Mouse (Mus musculus): Measurements from ENCODE around the gene Ccdc24.
A peak's percentile ranks its signal among the peaks of the same experiment; 100 is the strongest.

Ccdc24 gene

GRCm38 (mm10) chr4:117891738-117892161 is 19.4 kb upstream of the Ccdc24 start, which contains the start of gene Dph2:
Gene Dph2 (minus strand): TSS chr4:117892032.
- peak; percentile 92 for DNase-seq (ENCODE audit: low read depth, low spot score)

DNA sequence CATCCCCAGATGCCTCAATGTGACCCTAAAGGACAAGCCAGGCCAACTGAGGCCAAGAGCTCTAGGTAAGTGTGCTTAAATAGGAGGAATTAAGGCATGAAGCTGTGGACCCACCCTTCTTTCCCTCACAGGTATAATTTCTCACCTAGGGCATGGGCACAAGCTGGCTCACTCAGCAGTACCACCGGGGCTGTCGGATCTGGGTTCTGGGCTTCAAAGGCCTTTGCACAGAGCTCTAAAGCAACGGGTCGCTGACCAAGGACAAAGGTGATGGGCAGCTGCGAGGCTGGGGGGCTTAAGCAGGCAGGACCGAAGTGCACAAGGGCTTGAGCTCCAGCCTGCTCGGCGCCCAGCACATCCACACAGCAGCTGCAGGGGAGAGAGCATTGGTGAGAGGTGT is 18.4 kb upstream of the Ccdc24 start:
- no peak for DNase-seq (ENCODE audit: low read depth, low spot score)

- no peak for DNase-seq (ENCODE audit: low read depth, low spot score)
Observed at GRCm38 (mm10) chr4:117890031-117890430, 17.7 kb upstream of the Ccdc24 start.

DNA sequence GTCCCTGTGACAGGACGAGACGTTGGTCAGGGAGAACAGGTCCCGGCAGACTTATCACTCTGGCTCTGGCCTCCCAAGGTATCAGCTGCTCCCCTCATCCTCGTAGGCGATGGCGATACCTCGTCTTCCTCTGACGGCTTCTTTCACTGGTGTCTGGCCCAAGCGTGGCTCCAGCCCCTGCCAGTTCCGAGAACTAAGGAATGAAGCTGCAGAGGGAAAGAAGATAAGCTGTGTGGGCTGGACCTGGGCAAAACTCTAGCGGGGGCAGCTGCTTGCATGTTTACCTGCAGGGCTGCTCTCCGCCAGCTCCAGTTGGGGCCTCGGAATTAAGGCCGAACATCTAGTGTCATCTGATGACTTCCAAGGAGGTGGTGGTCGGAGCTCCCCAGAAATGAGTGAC is 17.1 kb upstream of the Ccdc24 start:
- no peak for DNase-seq (ENCODE audit: low read depth, low spot score)

GRCm38 (mm10) chr4:117887920-117888319 is 15.6 kb upstream of the Ccdc24 start:
- DNase-seq (ENCODE audit: low read depth, low spot score), result no peak

GRCm38 (mm10) chr4:117887133-117887532 is 14.8 kb upstream of the Ccdc24 start, which contains the start of gene Atp6v0b:
Gene Atp6v0b (minus strand): TSS chr4:117887333.
- DNase-seq (ENCODE audit: low read depth, low spot score), result peak; percentile 97

DNA sequence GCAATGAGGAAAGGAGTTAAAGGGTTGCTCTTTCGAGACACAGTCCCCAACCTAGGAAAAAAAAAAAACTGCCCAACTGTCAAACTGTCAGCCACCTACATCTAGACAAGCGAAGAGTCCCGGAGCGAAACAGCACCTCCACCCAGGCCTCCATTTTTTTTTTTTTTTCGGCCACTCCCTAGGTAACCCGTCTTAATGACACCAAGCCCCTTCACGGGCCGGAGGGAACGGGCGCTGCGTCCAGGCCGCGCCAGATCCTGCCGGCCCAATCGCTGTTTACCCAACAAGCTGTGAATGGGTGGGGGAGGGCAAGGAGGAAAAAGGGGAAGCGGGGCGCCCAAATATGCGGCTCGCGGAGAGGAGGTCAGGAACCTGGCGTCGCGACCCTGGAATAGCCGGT is 14.3 kb upstream of the Ccdc24 start:
- peak; percentile 61 for DNase-seq (ENCODE audit: low read depth, low spot score)

DNA sequence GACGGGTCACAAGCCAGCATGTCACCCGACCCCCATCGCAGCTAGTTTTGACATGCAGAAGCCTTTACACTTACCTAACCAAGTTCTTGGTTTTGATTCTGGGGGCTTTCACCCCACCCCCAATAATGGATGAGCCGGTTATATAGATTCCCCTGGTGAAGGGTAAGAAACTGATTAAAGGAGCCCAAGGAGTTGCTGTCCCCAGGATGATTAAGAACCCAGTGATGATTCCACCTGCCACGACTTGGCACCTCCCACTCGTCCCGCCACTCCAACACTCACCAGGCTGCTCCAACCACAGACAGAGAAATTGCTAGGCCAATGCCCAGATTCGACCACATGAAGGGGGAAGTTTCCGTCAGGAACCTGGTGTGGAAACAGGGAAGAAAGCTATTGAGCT is 13.6 kb upstream of the Ccdc24 start:
- DNase-seq (ENCODE audit: low read depth, low spot score), result no peak

DNA sequence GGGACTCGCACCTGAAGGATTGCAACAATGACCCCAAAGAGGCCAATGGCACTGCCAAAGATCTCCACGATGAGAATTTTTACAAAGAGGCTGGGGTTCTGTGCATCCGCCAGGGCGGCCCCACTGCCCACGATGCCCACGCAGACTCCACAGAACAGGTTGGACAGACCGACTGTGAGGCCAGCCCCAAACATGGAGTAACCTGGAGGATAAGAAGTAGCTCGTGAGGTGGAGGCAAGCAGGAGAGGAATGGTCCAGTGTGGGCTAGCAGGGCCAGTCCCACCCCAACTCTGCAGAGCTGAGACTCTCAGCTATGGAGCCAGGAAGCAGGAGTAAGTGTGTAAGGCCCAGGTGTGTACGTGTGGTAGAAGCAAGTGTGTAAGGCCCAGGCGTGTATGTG is 12.7 kb upstream of the Ccdc24 start:
- no peak for DNase-seq (ENCODE audit: low read depth, low spot score)

- no peak for DNase-seq (ENCODE audit: low read depth, low spot score)
Observed at GRCm38 (mm10) chr4:117884146-117884545, 11.8 kb upstream of the Ccdc24 start.

DNA sequence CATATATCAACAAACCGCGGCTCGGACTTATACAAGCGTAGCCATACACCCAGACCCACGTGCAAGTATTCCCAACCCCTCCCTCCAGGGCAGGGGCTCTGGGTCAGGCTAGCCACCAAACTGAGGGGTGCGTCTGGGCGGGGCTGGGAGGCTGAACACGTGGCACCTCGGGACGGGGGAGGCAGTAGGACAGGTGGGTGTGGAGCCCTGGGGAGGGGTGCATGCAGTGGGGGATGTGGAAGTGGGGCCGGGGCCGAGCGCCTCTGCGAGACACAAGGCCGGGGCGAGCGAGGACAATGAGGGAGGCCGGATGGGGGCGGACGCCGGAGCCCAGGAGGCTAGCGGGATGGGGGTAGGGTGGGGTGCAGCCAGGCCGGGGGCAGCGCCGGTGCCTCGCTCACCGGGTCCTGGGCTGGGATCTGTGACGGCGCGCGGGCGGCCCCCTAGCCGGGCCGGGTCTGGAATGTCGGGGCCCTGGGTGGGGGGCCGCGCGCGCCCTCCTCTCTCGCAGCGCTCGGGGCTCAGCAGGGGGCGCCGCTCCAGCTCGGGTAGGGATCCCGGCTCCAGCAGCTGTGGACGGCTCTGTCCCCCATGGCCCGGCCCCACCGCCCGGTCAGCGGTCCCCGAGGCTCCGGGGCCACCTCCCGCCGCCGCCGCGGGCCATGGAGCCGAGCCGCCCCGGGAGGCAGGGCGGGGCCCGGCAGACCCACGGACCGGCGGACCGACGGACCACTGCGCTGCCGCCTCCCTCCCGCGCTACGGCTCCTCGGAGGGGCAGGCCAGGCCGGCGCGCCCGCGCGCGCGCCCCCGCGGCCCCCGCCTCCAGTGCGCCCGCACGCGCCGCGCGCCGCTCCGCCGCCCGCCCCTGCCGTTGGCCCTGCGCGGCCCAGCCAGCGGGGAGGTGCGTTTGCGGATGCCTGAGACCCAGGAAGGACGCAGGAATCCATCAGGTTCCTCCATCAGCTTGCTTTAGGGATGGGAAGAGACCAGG is 10.6 kb upstream of the Ccdc24 start, which contains the start of gene B4galt2:
Gene B4galt2 (minus strand): TSS at position 787 of the 991 bp plus-strand sequence.
- DNase-seq (ENCODE audit: low read depth, low spot score), result peak; percentile 51

GRCm38 (mm10) chr4:117878703-117879102 is 6.3 kb upstream of the Ccdc24 start:
- DNase-seq (ENCODE audit: low read depth, low spot score), result no peak

DNA sequence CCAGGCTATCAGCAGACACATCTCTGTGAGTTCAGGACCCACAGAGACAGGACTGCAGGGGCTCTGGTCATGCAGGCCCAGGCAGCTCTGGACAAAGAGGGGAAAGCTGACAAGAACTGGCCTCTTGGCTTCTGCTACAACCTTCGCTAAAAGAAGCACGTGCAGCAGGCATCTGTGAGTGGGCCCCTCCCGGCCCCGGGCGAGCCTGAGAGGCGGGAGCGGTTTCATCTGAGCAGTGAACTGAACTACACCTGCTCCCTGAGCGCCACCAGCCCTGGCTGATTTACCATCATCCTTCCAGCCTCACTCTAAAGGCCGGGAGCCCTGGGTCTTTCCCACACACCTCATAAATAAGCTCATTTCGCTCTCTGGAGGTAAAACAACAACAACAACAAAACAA is 5.9 kb upstream of the Ccdc24 start:
- DNase-seq (ENCODE audit: low read depth, low spot score), result no peak

DNA sequence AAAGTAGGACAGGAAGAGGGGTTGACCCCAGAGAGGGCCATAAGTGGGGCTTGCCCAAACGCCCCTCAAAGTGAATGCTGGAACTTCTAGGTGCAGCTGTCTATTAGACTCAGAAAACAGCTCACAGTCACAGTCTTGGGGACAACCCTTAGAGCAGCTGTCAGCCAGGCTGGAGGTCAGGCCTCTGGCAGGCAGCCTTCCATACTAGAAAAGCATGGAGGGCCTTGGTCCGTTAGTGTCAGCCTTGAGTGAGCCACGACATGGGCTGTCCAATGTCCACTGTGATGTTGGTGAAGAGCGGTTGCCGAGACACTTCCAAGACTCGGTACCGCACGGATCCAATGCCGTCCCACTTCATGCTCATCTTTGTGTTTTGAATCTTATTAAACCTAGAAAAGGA is 1.3 kb upstream of the Ccdc24 start:
- no peak for DNase-seq (ENCODE audit: low read depth, low spot score)

DNA sequence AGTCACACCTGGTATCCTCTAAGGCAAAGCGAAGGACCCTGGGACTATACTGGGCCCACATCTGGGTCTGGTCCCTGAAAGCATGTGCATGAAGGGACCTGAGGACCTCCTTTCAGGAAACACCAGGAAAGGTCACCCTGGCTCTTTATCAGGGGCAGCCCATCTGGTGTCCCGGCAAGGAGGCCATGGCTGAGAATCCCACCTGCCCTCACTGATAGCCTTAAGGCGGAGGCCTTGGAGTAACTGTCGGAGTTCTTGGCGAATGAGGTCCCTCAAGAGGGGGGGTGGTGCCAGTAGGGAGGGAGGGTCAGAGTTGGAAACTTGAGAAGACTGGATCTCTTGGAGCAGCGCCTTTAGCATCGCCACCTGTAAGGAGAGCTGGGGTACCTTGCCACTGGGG is 570 bp downstream of the Ccdc24 start:
- DNase-seq (ENCODE audit: low read depth, low spot score), result no peak

DNA sequence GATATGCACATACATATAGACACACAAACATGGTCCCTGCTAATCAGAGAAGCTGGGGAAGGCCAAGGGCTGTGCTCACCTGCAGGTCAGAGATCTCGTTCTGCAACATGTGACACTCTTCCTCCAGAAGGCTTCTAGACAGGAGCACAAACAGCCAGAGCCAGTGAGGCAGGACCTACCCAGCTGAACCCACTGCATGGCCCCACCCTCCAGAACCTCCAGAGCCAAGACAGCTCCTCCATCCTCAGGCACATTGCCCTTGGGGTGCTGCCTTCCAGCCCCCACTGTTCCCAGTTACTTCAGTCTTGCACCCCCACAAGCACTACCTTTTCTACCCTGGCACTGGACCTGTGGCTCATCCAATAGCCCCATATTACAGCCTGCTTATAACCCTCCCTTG is 1.9 kb downstream of the Ccdc24 start:
- DNase-seq (ENCODE audit: low read depth, low spot score), result no peak

DNA sequence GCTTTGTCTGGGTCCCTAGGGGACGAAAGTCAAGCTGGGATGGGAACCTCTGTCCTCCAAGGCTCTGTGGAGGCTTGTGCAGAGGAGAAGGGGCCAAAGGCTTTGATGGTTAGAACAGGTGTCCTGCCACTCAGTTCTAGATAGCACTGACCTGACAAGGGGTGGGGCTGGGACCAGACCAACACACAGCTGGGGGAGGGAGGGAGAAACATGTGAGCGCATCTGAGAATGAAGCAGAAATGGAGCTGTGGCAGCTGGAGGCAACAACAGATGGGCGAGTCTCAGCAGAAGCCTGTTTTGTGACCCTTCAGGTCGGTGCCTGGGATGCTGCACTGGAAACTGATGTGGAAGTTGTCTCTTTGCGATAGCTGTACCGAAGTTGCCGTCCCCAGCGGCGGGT is 3.0 kb downstream of the Ccdc24 start:
- no peak for DNase-seq (ENCODE audit: low read depth, low spot score)

DNA sequence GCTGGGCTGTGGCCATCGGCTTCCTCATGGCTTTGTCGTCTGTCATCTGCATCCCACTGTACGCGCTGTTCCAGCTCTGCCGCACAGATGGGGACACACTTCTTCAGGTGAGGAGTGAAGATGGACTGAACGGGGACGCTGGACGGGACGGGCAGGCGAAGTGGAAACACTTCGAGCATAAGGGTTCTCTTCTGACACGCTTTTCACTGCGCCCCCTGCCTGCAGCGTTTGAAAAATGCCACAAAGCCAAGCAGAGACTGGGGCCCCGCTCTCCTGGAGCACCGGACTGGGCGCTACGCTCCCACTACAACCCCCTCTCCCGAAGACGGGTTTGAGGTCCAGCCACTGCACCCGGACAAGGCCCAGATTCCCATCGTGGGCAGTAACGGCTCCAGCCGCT is 4.5 kb downstream of the Ccdc24 start:
- DNase-seq (ENCODE audit: low read depth, low spot score), result peak; percentile 68

DNA sequence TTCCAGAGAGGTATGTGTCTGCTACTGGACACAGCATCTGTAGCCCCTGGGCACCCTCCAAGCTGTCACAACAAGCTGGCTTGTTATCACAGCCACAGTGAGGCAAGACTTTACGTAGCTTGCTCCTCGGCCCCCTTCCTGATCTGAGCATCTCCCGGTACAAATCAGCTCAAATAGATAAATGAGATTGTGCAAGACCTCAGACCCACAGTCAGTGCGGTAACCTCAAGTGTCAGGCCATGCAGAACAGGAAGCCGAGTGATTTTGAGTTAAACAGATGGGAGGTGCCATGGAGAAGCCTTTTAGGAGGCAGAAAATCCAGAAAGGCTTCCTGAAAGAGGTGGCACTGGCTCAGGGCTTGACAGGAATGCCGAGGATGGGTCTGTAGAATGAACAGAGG is 5.4 kb downstream of the Ccdc24 start:
- no peak for DNase-seq (ENCODE audit: low read depth, low spot score)

DNA sequence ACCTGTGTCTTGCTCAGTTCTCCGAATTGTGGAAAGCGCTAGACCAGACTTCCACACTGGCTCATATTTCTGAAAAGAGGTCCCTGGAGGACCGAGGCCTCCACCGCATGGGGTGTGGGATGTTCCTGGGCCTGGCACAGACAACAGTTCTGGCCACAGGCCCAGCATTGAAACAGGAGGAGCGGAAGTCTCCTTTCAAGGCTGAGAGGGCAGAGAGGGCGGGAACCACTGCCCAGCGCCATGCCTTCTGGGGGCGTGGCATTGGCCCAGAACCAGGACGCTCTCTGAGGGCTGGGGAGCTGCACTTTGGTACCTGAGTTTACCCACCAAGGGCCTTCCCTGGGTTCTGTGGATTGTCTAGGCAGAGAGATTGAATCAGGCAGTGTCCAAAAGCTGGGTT is 6.3 kb downstream of the Ccdc24 start:
- no peak for DNase-seq (ENCODE audit: low read depth, low spot score)

DNA sequence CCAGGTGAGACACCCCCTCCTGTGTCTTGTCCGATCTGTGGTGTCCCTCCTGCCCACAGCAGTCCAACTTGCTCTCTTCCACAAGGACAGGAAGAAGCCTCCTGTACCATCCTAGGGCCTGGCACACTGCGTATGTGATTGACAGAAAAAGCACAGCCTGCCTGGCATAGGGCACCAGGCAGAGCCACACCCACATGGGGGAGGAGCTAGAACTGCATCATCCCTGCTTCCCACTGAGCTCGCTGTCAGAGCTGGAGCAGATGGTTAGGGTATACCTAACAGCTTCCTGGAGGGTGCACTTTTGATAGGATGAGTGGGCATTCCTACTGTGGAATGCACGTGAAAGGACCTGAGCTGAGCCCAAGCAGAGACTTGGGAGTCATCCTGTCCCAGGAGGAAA is 9.5 kb downstream of the Ccdc24 start:
- no peak for DNase-seq (ENCODE audit: low read depth, low spot score)

- DNase-seq (ENCODE audit: low read depth, low spot score), result no peak
Observed at GRCm38 (mm10) chr4:117860570-117860969, 11.8 kb downstream of the Ccdc24 start.

DNA sequence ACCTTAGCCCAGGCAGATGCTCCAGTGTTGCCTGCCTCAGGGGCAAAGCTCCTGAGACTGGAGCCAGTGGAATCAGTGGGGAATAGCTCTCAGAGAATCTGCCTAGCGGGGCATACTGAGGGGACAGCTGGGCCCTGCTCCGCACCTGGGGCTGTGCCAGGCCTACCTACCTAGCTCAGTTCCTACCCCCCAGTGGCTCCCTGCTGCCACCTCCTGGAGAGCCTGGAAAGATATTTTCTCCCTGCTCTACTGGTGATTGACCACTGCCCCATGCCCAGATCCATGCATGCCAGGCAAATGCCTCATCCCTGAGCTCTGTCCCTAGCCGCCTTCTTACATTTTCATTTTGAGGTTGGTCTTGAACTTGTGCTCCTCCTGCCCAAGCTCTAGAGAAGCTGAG is 13.6 kb downstream of the Ccdc24 start:
- DNase-seq (ENCODE audit: low read depth, low spot score), result peak; percentile 39
